Mouse (Mus musculus): Measurements from ENCODE around the gene Ppib. TPM values are rescaled to one million over a fixed set of nuclear protein-coding genes. Genes with fewer than 3 reads are reported as not detected.

Gene Ppib
- polyA plus RNA-seq (2012; rRNA removed) = 396 and 451 TPM in 2 replicates

GRCm38 (mm10) chr9:66059583-66060307, at the start of gene Ppib:
Gene Ppib (plus strand): TSS chr9:66060222.

DNA sequence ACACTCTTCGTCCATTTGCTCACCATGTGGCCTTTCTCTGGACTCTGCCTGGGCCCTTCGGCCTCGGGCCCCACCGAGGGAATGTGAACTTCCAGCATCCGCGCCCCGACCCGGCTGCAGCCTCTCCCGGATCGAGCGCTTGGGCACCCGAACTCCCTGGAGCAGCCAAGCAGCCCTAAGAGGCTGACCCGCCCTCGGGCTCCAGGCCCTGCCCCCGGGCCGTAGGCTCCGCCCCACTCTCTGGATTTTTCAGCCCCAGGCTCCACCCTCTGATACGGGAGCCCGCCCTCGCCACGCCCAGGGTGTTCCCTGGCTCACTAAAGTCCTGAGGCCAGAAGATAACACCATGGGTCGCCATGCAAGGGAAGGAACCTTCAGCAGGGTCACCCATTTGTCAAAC, 9.6 kb downstream of the Ppib start, which contains the start of gene Snx22:
Gene Snx22, minus strand, starts transcription at position 137 of the 400 bp plus-strand sequence.

Other genes starting within 250 kb of the Ppib start
- 27.0 and 28.6 TPM in 2 replicates for gene Zfp609, start 232.7 kb upstream of the Ppib start, polyA plus RNA-seq (2012; rRNA removed)
- gene Pclaf, start 170.0 kb upstream of the Ppib start, polyA plus RNA-seq (2012; rRNA removed) = 42.7 and 46.3 TPM in 2 replicates
- 23.0 and 23.7 TPM in 2 replicates for gene Trip4, start 151.4 kb upstream of the Ppib start, polyA plus RNA-seq (2012; rRNA removed)
- 19.3 TPM in 2 replicates for gene Csnk1g1, start 151.3 kb upstream of the Ppib start, polyA plus RNA-seq (2012; rRNA removed)
- 5.6 and 7.8 TPM in 2 replicates for gene Snx22, start 9.5 kb downstream of the Ppib start, polyA plus RNA-seq (2012; rRNA removed)
- gene Snx1, start 66.4 kb downstream of the Ppib start, polyA plus RNA-seq (2012; rRNA removed) = 98.4 and 113 TPM in 2 replicates
- 32.9 and 33.3 TPM in 2 replicates for gene Ciao2a, start 66.4 kb downstream of the Ppib start, polyA plus RNA-seq (2012; rRNA removed)
- gene Dapk2, start 98.0 kb downstream of the Ppib start, polyA plus RNA-seq (2012; rRNA removed) = 1.0 and 1.5 TPM in 2 replicates

All from central nervous system, embryonic 14 days (tissue).